In genomic region chr11:37226943-37227342, GRCm38 (mm10) we compare ENCODE assay signal across 37 mouse cellular contexts. TPM values are rescaled to one million over a fixed set of nuclear protein-coding genes. Genes with fewer than 3 reads are reported as not detected.
"Had no signal": no experiment of that assay in that cellular context is flagged by ENCODE, and none has a peak within 500 bp of the region (broad histone marks: within the 10 kb centered on the region; RNA-seq: fewer than 3 reads in every experiment).

No protein-coding gene starts in this region.

- H3K27me3 ChIP-seq: limb, embryonic 12.5 days; limb, embryonic 13.5 days; liver, embryonic 12.5 days; liver, embryonic 13.5 days; liver, embryonic 15.5 days; megakaryocyte, embryonic 14.5 days; midbrain, embryonic 12.5 days; midbrain, embryonic 13.5 days; midbrain, embryonic 15.5 days; neural tube, embryonic 12.5 days; neural tube, embryonic 13.5 days had no signal

- H3K9me3 ChIP-seq: limb, embryonic 10.5 days; limb, embryonic 12.5 days; limb, embryonic 13.5 days; limb, embryonic 15.5 days; liver, embryonic 12.5 days; liver, embryonic 13.5 days; liver, embryonic 15.5 days; lung, embryonic 15.5 days; megakaryocyte, embryonic 14.5 days; midbrain, embryonic 10.5 days; midbrain, embryonic 12.5 days; midbrain, embryonic 13.5 days; midbrain, embryonic 15.5 days; neural tube, embryonic 12.5 days; neural tube, embryonic 13.5 days had no signal

- H3K9ac ChIP-seq: limb, embryonic 12.5 days; limb, embryonic 13.5 days; limb, embryonic 15.5 days; liver, embryonic 12.5 days; liver, embryonic 13.5 days; liver, embryonic 14.5 days; liver, embryonic 15.5 days; liver, postnatal 0 days; lung, embryonic 14.5 days; lung, embryonic 15.5 days; midbrain, embryonic 12.5 days; midbrain, embryonic 13.5 days; midbrain, embryonic 15.5 days; neural tube, embryonic 12.5 days; neural tube, embryonic 13.5 days had no signal

- H3K4me2 ChIP-seq: limb, embryonic 12.5 days; limb, embryonic 13.5 days; limb, embryonic 15.5 days; liver, embryonic 11.5 days; liver, embryonic 12.5 days; liver, embryonic 13.5 days; liver, embryonic 15.5 days; lung, embryonic 14.5 days; lung, embryonic 15.5 days; midbrain, embryonic 11.5 days; midbrain, embryonic 12.5 days; midbrain, embryonic 13.5 days; midbrain, embryonic 15.5 days; neural tube, embryonic 12.5 days; neural tube, embryonic 13.5 days had no signal

- H3K27ac ChIP-seq: limb, embryonic 10.5 days; limb, embryonic 12.5 days; limb, embryonic 13.5 days; limb, embryonic 15.5 days; liver, embryonic 12.5 days; liver, embryonic 13.5 days; liver, embryonic 14.5 days; liver, embryonic 15.5 days; lung, embryonic 15.5 days; macrophage; midbrain, embryonic 10.5 days; midbrain, embryonic 12.5 days; midbrain, embryonic 13.5 days; midbrain, embryonic 15.5 days; neural tube, embryonic 12.5 days; neural tube, embryonic 13.5 days had no signal

- DNase-seq: left cerebral cortex, postnatal 4 days; liver; liver, embryonic 13.5 days; liver, postnatal 0 days; lung, adult 18-20 months; lung, adult 2 months; lung, embryonic 14.5 days; lung, postnatal 10 days; lung, postnatal 14 days; lung, postnatal 36 days; lung, postnatal 4 days; midbrain, embryonic 14.5 days had no signal

- H3K4me1 ChIP-seq: limb, embryonic 10.5 days; limb, embryonic 12.5 days; limb, embryonic 13.5 days; limb, embryonic 15.5 days; liver, embryonic 12.5 days; liver, embryonic 13.5 days; liver, embryonic 15.5 days; lung, embryonic 15.5 days; megakaryocyte, embryonic 14.5 days; midbrain, embryonic 10.5 days; midbrain, embryonic 12.5 days; midbrain, embryonic 13.5 days; neural tube, embryonic 12.5 days; neural tube, embryonic 13.5 days had no signal

- ATAC-seq: liver, embryonic 12.5 days; liver, postnatal 0 days; lung, postnatal 0 days; midbrain, embryonic 13.5 days; midbrain, embryonic 15.5 days; midbrain, embryonic 16.5 days had no signal

- H3K36me3 ChIP-seq: limb, embryonic 10.5 days; limb, embryonic 12.5 days; limb, embryonic 13.5 days; limb, embryonic 15.5 days; liver, embryonic 12.5 days; liver, embryonic 13.5 days; liver, embryonic 15.5 days; lung, embryonic 15.5 days; midbrain, embryonic 10.5 days; midbrain, embryonic 12.5 days; midbrain, embryonic 13.5 days; midbrain, embryonic 15.5 days; neural tube, embryonic 12.5 days; neural tube, embryonic 13.5 days had no signal

- H3K4me3 ChIP-seq: limb, embryonic 10.5 days; limb, embryonic 12.5 days; limb, embryonic 13.5 days; limb, embryonic 15.5 days; liver, embryonic 12.5 days; liver, embryonic 13.5 days; liver, embryonic 15.5 days; lung, embryonic 15.5 days; megakaryocyte, embryonic 14.5 days; midbrain, embryonic 10.5 days; midbrain, embryonic 12.5 days; midbrain, embryonic 13.5 days; midbrain, embryonic 15.5 days; myocyte; neural tube, embryonic 12.5 days; neural tube, embryonic 13.5 days had no signal

RNA-seq across cellular contexts. Expression of gene Tenm2, which starts 8.8 kb away (rescaled TPM):
- total RNA-seq: liver, adult 2 months; megakaryocyte progenitor cell, adult 5-6 weeks; megakaryocyte, adult 5-6 weeks; megakaryocyte-erythroid progenitor cell, adult 5-6 weeks had no signal
- polyA plus RNA-seq: liver, adult 2 months; liver, postnatal 0 days; macrophage had no signal
